Mouse (Mus musculus): ENCODE data around the gene Prok1. TPM values are rescaled to one million over a fixed set of nuclear protein-coding genes. Genes with fewer than 3 reads are reported as not detected.

The Prok1 gene
- 0.21 TPM in 1 of 3 replicates, not detected in the others for total RNA-seq (2017)

- no peak for ATAC-seq (replicated peaks; ENCODE audit: insufficient number of reproducible peaks, low FRiP score, low TSS enrichment, poor library complexity, severe bottlenecking)
These were observed at the start of gene Prok1 for GRCm38 (mm10) chr3:107239607-107240006. TSS of gene Prok1 (minus strand) at chr3:107239707.

- ATAC-seq (replicated peaks; ENCODE audit: insufficient number of reproducible peaks, low FRiP score, low TSS enrichment, poor library complexity, severe bottlenecking) = no peak
These were observed 47.8 kb upstream of the Prok1 start for GRCm38 (mm10) chr3:107287346-107287745.

- no peak for ATAC-seq (replicated peaks; ENCODE audit: insufficient number of reproducible peaks, low FRiP score, low TSS enrichment, poor library complexity, severe bottlenecking)
These were observed 46.6 kb upstream of the Prok1 start for GRCm38 (mm10) chr3:107286123-107286522.

- peak; percentile 85 for ATAC-seq (replicated peaks; ENCODE audit: insufficient number of reproducible peaks, low FRiP score, low TSS enrichment, poor library complexity, severe bottlenecking)
These were observed 39.2 kb upstream of the Prok1 start, which contains the start of gene Lamtor5 for GRCm38 (mm10) chr3:107278479-107279269. TSS of gene Lamtor5 (plus strand) at chr3:107278858.

GRCm38 (mm10) chr3:107276626-107277025 is 37.1 kb upstream of the Prok1 start:
- no peak for ATAC-seq (replicated peaks; ENCODE audit: insufficient number of reproducible peaks, low FRiP score, low TSS enrichment, poor library complexity, severe bottlenecking)

- ATAC-seq (replicated peaks; ENCODE audit: insufficient number of reproducible peaks, low FRiP score, low TSS enrichment, poor library complexity, severe bottlenecking) = no peak
These were observed 36.5 kb upstream of the Prok1 start for GRCm38 (mm10) chr3:107275996-107276395.

GRCm38 (mm10) chr3:107275351-107275750 is 35.8 kb upstream of the Prok1 start:
- ATAC-seq (replicated peaks; ENCODE audit: insufficient number of reproducible peaks, low FRiP score, low TSS enrichment, poor library complexity, severe bottlenecking) = no peak

- peak; percentile 68 for ATAC-seq (replicated peaks; ENCODE audit: insufficient number of reproducible peaks, low FRiP score, low TSS enrichment, poor library complexity, severe bottlenecking)
These were observed 34.3 kb upstream of the Prok1 start for GRCm38 (mm10) chr3:107273820-107274219.

GRCm38 (mm10) chr3:107272433-107272832 is 32.9 kb upstream of the Prok1 start:
- no peak for ATAC-seq (replicated peaks; ENCODE audit: insufficient number of reproducible peaks, low FRiP score, low TSS enrichment, poor library complexity, severe bottlenecking)

GRCm38 (mm10) chr3:107266814-107267345 is 27.4 kb upstream of the Prok1 start:
- no peak for ATAC-seq (replicated peaks; ENCODE audit: insufficient number of reproducible peaks, low FRiP score, low TSS enrichment, poor library complexity, severe bottlenecking)

- ATAC-seq (replicated peaks; ENCODE audit: insufficient number of reproducible peaks, low FRiP score, low TSS enrichment, poor library complexity, severe bottlenecking) = no peak
These were observed 22.3 kb upstream of the Prok1 start for GRCm38 (mm10) chr3:107261851-107262165.

- ATAC-seq (replicated peaks; ENCODE audit: insufficient number of reproducible peaks, low FRiP score, low TSS enrichment, poor library complexity, severe bottlenecking) = no peak
These were observed 21.7 kb upstream of the Prok1 start for GRCm38 (mm10) chr3:107260956-107261850.

- ATAC-seq (replicated peaks; ENCODE audit: insufficient number of reproducible peaks, low FRiP score, low TSS enrichment, poor library complexity, severe bottlenecking) = no peak
These were observed 18.4 kb upstream of the Prok1 start for GRCm38 (mm10) chr3:107257924-107258323.

- no peak for ATAC-seq (replicated peaks; ENCODE audit: insufficient number of reproducible peaks, low FRiP score, low TSS enrichment, poor library complexity, severe bottlenecking)
These were observed 17.2 kb upstream of the Prok1 start for GRCm38 (mm10) chr3:107256724-107257123.

- ATAC-seq (replicated peaks; ENCODE audit: insufficient number of reproducible peaks, low FRiP score, low TSS enrichment, poor library complexity, severe bottlenecking) = no peak
These were observed 16.5 kb upstream of the Prok1 start for GRCm38 (mm10) chr3:107255992-107256391.

- ATAC-seq (replicated peaks; ENCODE audit: insufficient number of reproducible peaks, low FRiP score, low TSS enrichment, poor library complexity, severe bottlenecking) = no peak
These were observed 14.4 kb upstream of the Prok1 start for GRCm38 (mm10) chr3:107253925-107254324.

- no peak for ATAC-seq (replicated peaks; ENCODE audit: insufficient number of reproducible peaks, low FRiP score, low TSS enrichment, poor library complexity, severe bottlenecking)
These were observed 12.5 kb upstream of the Prok1 start for GRCm38 (mm10) chr3:107252035-107252434.

GRCm38 (mm10) chr3:107250320-107250719 is 10.8 kb upstream of the Prok1 start:
- no peak for ATAC-seq (replicated peaks; ENCODE audit: insufficient number of reproducible peaks, low FRiP score, low TSS enrichment, poor library complexity, severe bottlenecking)

- no peak for ATAC-seq (replicated peaks; ENCODE audit: insufficient number of reproducible peaks, low FRiP score, low TSS enrichment, poor library complexity, severe bottlenecking)
These were observed 9.5 kb upstream of the Prok1 start for GRCm38 (mm10) chr3:107249042-107249441.

All from monocyte, adult 5-6 weeks (primary cell).